Mouse (Mus musculus) limb, embryonic 12.5 days (tissue): Measurements from ENCODE around the gene Gpx7. TPM values are rescaled to one million over a fixed set of nuclear protein-coding genes. Genes with fewer than 3 reads are reported as not detected.
"Not testable (repeated sequence)": the region's sequence is repeated elsewhere in the genome, so short reads cannot be mapped to it uniquely, and the experiment has no call there.

Experiments used
- ATAC-seq: fragments of 200-750 bp; cut with Nextera tagmentation; 2 replicates; pipeline ENCODE4 v1.8.0; 2017; ENCODE audit warnings: low read depth, moderate TSS enrichment; ENCODE audit not compliant: insufficient number of reproducible peaks, insufficient read depth, low FRiP score, low TSS enrichment
- H3K27ac ChIP-seq: fragments of 300-500 bp; sonication (generic); 2 replicates; pipeline ENCODE4 v1.5.1; 2016; ENCODE audit warnings: mild to moderate bottlenecking, moderate library complexity
- H3K27me3 ChIP-seq: fragments of 300-500 bp; sonication (generic); 2 replicates; pipeline ENCODE4 v1.6.1; 2016; ENCODE audit warnings: mild to moderate bottlenecking, moderate library complexity
- H3K36me3 ChIP-seq: fragments of 300-500 bp; sonication (generic); 2 replicates; pipeline ENCODE4 v1.6.1; 2016; ENCODE audit warnings: mild to moderate bottlenecking, moderate library complexity
- H3K4me1 ChIP-seq: fragments of 300-500 bp; sonication (generic); replicated peaks from 2 replicates; pipeline ENCODE4 v1.6.1; 2016
- H3K4me2 ChIP-seq: fragments of 300-500 bp; sonication (generic); 2 replicates; pipeline ENCODE4 v1.6.1; 2016; ENCODE audit warnings: mild to moderate bottlenecking, moderate library complexity
- H3K4me3 ChIP-seq: fragments of 300-500 bp; sonication (generic); replicated peaks from 2 replicates; pipeline ENCODE4 v1.5.1; 2016; ENCODE audit warnings: mild to moderate bottlenecking
- H3K9ac ChIP-seq: fragments of 300-500 bp; sonication (generic); replicated peaks from 2 replicates; pipeline ENCODE4 v1.6.1; 2016; ENCODE audit warnings: mild to moderate bottlenecking, moderate library complexity
- H3K9me3 ChIP-seq: fragments of 300-500 bp; sonication (generic); 2 replicates; pipeline ENCODE4 v1.6.1; 2016; ENCODE audit warnings: mild to moderate bottlenecking, moderate library complexity
- WGBS: fragments of 180-500 bp; shearing (Covaris S2); methylation state at CpG from one replicate; pipeline ENCODE4 v1.1.7; 2016; 5-methylcytosine and 5-hydroxymethylcytosine counted together
- polyA plus RNA-seq: library from polyadenylated mRNA; unstranded; fragments of >200 nt; fragmentation: Nextera tagmentation; extraction: Ambion mirVana; gene quantifications from 2 replicates; pipeline ENCODE4 v1.2.1, GENCODE M21; 2016

Gene Gpx7
- polyA plus RNA-seq, 1 experiment from 2014 or later = 62.9 TPM

DNA sequence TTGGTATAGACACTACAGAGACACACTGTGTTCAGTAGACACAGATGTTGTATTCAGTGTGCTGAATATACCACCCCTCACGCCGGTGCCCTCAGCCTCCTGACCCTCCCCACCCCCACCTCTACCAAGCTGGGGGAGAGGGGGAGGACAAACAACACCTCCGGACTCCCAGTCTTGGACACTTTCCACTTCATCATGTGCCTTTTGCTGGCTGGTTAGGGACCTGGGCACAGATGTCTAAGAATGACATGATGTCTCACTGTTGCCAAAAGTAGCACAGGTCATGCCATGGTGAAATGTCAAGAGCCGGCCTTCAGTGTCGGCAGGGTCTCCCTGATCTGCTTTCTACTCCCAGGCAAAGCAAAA, 42.7 kb downstream of the Gpx7 start:
- no peaks in the 10 kb centered on the region for H3K36me3 ChIP-seq
- no peaks in the 10 kb centered on the region for H3K27me3 ChIP-seq
- 20% methylated on average over 5 of the region's 5 CpGs for WGBS
- no peak overlapping the region for H3K9ac ChIP-seq
- H3K4me1 ChIP-seq = peaks cover 60% of the 10 kb centered on the region
- H3K4me2 ChIP-seq = no peak overlapping the region; the same call in 1 of the 2 replicates
- 0 out of 2 replicates have a peak, but pooled peaks cover 3% of the 10 kb centered on the region for H3K9me3 ChIP-seq
- H3K4me3 ChIP-seq = no peak overlapping the region
- peak overlapping the region; percentile 98 for H3K27ac ChIP-seq
- no peak for ATAC-seq

DNA sequence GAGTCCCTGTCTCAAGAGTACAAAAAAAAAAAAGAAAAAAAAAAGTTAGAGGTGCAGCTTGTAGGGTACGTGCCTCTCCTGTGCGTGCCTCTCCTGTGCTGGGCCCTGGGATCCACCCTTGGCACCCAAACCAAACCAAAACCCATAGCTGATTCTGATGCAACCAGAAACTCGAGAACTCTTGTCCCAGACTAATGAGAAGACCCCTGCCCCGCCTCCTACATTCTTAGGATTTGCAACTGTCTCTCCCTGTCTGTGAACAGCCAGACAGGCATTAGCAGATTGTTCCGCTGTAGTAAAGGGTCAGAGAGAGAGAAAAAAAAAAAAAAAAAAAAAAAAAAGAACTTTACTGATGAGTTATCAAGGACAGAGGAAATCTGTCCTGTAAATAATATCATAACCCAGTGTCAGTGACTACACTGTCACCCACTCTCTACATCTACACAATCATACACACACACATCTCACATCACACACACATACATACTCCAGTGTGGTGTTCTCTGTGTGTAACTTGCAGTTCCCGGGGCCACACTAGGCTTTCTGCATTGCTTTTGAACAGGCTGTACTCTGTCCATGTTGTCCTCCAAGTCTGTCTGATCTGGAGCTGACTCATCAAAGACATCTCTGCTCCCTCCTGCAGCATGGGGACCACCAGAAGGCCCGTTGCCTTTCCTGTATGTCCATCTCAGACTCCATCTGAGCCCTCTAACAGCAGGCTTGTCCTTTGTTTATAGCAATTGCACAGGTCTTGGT, 43.2 kb downstream of the Gpx7 start:
- no peaks in the 10 kb centered on the region for H3K27me3 ChIP-seq
- H3K4me1 ChIP-seq = peaks cover 66% of the 10 kb centered on the region
- H3K4me2 ChIP-seq = peak overlapping the region; percentile 48
- H3K27ac ChIP-seq = peak overlapping the region; percentile 98
- 8% methylated on average over 7 of the region's 7 CpGs for WGBS
- no peak overlapping the region for H3K4me3 ChIP-seq
- H3K9ac ChIP-seq = no peak overlapping the region; the same call in 1 of the 2 replicates
- H3K36me3 ChIP-seq = no peaks in the 10 kb centered on the region
- 0 out of 2 replicates have a peak, but pooled peaks cover 3% of the 10 kb centered on the region for H3K9me3 ChIP-seq
- ATAC-seq = peak; percentile 30; the same call in 1 of the 2 replicates

DNA sequence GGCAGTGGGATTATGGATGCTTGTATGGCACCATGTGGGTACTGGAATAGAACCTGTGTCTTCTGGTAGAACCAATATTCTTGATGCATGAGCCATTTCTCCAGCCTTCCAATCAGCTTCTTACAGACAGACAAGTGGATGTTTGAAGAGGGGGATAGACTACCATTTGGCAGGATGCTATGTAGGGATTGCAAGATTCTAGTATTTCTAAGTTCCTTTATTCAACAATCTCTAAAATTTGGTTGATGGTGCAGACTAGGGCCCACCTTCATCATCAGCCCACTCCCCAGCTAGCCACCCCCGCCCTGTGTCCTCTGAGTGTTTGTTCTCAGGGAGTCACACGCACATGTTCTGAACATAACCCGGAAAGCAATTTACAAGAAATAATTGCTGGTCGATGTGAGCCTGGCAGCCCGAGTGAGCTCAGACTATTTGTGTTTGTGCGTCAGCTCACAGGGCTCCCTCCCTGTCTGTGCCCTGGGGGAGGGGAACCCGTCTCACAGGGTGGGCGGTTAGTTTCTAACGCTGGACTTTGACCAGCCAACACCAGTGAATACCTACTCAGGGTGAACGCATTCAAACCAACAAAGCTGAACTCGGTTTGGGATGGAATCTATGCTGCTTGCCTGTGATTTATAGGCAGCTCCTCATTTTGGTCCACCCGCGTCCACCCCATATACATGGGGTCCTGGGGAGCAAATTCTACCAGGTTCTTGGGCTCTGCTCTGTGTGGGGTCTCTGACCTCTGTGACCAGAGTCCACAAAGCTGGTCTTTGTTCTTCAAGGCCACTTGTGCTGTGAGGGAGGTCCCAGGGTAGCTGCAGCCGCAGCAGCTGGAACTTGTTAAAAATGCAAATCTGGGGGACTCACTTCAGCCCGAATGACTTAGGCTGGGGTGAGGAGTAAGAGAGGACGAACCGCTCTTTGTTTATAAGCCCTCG, 44.2 kb downstream of the Gpx7 start:
- peak overlapping the region; percentile 40; the same call in 1 of the 2 replicates for H3K9ac ChIP-seq
- peak overlapping the region; percentile 48 for H3K4me2 ChIP-seq
- WGBS = 3% methylated on average over 18 of the region's 18 CpGs

DNA sequence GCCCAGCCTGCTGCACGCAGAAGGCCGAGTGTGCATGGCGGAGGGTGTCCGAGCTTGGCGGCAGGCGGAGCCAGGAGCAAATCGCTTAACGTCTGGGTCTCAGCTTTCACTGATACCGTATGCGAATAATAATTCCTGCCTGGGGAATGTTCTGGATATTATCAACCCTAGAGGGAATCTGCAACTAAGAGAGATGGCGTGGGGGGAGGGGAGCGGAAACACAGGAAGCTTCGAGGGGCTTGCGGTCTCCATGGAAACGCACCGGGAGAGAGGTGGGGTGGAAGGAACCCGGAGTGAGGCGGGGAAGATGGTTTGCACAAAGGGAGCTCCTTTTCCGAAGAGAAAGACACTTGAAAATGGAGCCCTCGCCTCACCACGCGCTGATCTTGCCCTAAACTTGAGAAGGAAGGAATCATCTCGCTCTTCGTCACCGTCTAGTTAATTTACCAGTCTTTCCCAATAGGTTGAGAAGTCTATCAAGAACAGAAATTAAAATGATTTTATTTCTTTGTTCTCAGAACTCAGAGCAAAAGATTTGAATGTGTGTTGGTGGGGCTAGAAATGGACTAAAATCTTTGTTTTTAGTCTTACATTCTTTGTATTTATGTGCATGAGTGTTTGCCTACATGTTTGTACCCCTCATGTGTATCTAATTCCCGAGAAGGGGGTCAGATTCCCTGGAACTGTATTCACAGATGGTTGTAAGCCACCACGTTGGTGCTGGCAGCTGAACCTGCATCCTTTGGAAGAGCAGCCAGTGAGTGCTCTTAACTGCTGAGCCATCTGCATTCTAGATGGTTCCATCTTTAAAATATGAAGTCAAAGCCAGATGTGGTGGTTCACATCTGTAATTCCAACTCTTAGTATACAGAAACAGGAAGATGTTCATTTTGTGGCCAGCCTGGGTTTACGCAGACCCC, 46.4 kb downstream of the Gpx7 start:
- peak overlapping the region; percentile 42 for H3K4me2 ChIP-seq
- peaks cover 81% of the 10 kb centered on the region for H3K4me1 ChIP-seq
- H3K27me3 ChIP-seq = no peaks in the 10 kb centered on the region
- no peak overlapping the region for H3K9ac ChIP-seq
- H3K27ac ChIP-seq = peak overlapping the region; percentile 98
- no peaks in the 10 kb centered on the region for H3K9me3 ChIP-seq
- peak overlapping the region; percentile 18; the same call in 1 of the 2 replicates for H3K4me3 ChIP-seq
- no peaks in the 10 kb centered on the region for H3K36me3 ChIP-seq
- ATAC-seq = 0 out of 2 replicates have a peak, but pooled peaks have one; percentile 6
- 5% methylated on average over 28 of the region's 28 CpGs for WGBS

More for the DNA sequence above, 44.2 kb downstream of the Gpx7 start:
- Histone ChIP-seq H3K27me3 (no peaks in the 10 kb centered on the region), H3K27ac (peak overlapping the region; percentile 98), H3K4me3 (no peak overlapping the region), H3K9me3 (0 out of 2 replicates have a peak, but pooled peaks cover 3% of the 10 kb centered on the region), H3K36me3 (no peaks in the 10 kb centered on the region), H3K4me1 (peaks cover 71% of the 10 kb centered on the region)
- ATAC-seq = peak; percentile 76

DNA sequence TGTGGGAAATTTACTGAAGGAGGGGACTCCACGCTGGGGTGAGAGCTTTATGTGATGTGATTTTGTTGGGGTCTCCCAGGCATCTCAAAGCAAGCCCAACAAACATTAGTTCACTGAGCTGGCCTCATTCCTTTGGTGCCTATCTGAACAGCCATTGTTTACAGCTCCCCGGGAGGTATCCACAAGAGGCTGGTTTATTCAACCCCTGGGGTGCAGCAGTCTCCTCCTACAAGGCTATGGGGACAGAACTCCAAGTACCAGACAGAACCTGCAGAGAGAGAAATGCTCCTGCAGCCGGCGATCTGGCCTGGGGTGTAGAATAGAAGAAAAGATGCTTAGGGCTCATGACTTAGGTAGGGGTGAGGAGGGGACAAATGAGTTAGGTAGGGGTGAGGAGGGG, 48.3 kb downstream of the Gpx7 start:
- H3K36me3 ChIP-seq = no peaks in the 10 kb centered on the region
- H3K4me3 ChIP-seq = no peak overlapping the region
- no peak overlapping the region for H3K9ac ChIP-seq
- 16% methylated on average over 4 of the region's 4 CpGs for WGBS
- H3K27ac ChIP-seq = peak overlapping the region; percentile 98
- no peaks in the 10 kb centered on the region for H3K27me3 ChIP-seq
- no peak overlapping the region for H3K4me2 ChIP-seq
- H3K4me1 ChIP-seq = peaks cover 82% of the 10 kb centered on the region
- no peaks in the 10 kb centered on the region for H3K9me3 ChIP-seq
- ATAC-seq = no peak

DNA sequence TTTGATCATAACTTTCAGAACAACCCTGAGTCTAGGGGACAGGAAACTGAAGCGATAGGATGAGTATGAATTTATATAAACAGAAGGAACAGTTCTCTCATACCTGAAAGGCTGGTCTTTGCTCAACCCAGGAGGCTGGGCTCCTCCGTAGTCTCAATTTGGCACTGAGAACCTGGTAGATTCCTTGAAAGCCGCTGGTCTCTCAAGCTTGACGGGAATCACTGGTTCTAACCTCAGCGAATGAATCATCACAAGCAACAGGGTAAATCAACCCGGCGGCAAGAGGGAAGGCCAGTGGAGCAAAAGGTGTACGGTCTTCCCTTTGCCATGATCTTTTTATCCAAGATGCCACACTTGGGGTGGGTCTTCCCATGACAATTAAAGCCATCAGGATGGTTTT, 49.3 kb downstream of the Gpx7 start:
- no peak overlapping the region for H3K9ac ChIP-seq
- no peak overlapping the region for H3K4me3 ChIP-seq
- H3K27ac ChIP-seq = no peak overlapping the region
- H3K4me2 ChIP-seq = no peak overlapping the region
- WGBS = 95% methylated on average over 8 of the region's 8 CpGs
- no peaks in the 10 kb centered on the region for H3K9me3 ChIP-seq
- no peak for ATAC-seq
- H3K4me1 ChIP-seq = peaks cover 72% of the 10 kb centered on the region
- no peaks in the 10 kb centered on the region for H3K27me3 ChIP-seq
- no peaks in the 10 kb centered on the region for H3K36me3 ChIP-seq

DNA sequence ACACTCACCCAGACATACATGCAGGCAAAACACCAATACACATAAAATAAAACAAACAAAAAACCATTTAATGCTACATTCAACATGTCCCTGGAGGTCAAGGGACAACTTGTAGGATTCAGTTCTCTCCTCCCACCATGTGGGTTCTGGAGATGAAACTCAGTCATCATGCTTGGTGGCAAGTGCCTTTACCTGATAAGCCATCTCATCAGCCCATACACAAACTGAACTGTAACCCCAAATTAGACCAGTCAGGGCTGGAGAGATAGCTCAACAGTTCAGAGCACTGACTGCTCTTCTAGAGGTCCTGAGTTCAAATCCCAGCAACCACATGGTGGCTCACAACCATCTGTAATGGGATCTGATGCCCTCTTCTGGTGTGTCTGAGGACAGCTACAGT, 53.2 kb downstream of the Gpx7 start:
- not testable (repeated sequence) for H3K36me3 ChIP-seq, H3K9me3 ChIP-seq, H3K4me3 ChIP-seq, H3K27ac ChIP-seq, H3K27me3 ChIP-seq, H3K9ac ChIP-seq, H3K4me2 ChIP-seq, ATAC-seq
- H3K4me1 ChIP-seq = peaks cover 65% of the 10 kb centered on the region

DNA sequence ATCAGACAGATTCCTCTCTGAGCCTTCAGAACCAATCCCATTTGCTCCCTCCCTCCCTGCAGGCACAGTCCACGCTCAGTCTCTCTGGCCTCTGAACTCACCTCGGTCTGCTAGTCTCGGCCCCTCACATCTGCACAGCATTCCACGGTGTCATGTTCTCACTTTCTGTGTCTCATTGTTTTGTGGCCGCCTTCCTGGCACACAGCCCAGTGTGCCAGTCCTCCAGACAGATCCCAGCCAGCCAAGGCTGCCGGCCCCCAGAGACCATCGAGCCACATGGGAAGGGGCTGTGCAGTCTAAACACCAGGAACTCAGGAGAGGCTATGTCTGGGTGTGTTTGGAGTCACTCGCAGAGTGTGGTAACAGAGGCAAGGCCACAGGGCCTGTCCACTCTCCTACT, 55.9 kb downstream of the Gpx7 start:
- Histone ChIP-seq H3K4me1 (peaks cover 71% of the 10 kb centered on the region), H3K9me3 (no peaks in the 10 kb centered on the region), H3K9ac (no peak overlapping the region), H3K36me3 (no peaks in the 10 kb centered on the region), H3K27ac (peak overlapping the region; percentile 96), H3K27me3 (no peaks in the 10 kb centered on the region), H3K4me2 (peak overlapping the region; percentile 28), H3K4me3 (no peak overlapping the region)
- ATAC-seq = peak; percentile 83
- WGBS = 2% methylated on average over 8 of the region's 8 CpGs
